Mouse (Mus musculus) limb, embryonic 14.5 days (tissue): ENCODE data around the gene Gm20721. TPM values are rescaled to one million over a fixed set of nuclear protein-coding genes. Genes with fewer than 3 reads are reported as not detected.

ENCODE experiments used
- ATAC-seq: fragments of 200-750 bp; cut with Nextera tagmentation; 2 replicates; pipeline ENCODE4 v1.8.0; 2017; ENCODE audit warnings: low read depth, moderate number of reproducible peaks, moderate TSS enrichment; ENCODE audit not compliant: low FRiP score
- DNase-seq: peaks from one replicate; pipeline ENCODE4 v3.0.0-alpha.2; 2015; ENCODE audit warnings: low spot score
- H3K27ac ChIP-seq: fragments of 300-500 bp; sonication (generic); replicated peaks from 2 replicates; pipeline ENCODE4 v1.5.1; 2014; ENCODE audit warnings: low read depth, mild to moderate bottlenecking, low read length, moderate library complexity, mixed read lengths
- H3K27me3 ChIP-seq: fragments of 300-500 bp; sonication (generic); 2 replicates; pipeline ENCODE4 v1.6.1; 2014; ENCODE audit warnings: low read length, mixed read lengths; ENCODE audit not compliant: control insufficient read depth, insufficient read depth
- H3K36me3 ChIP-seq: fragments of 300-500 bp; sonication (generic); 2 replicates; pipeline ENCODE4 v1.6.1; 2014; ENCODE audit warnings: mild to moderate bottlenecking, low read length, moderate library complexity, mixed read lengths; ENCODE audit not compliant: control insufficient read depth, insufficient read depth
- H3K4me1 ChIP-seq: fragments of 300-500 bp; sonication (generic); 2 replicates; pipeline ENCODE4 v1.6.1; 2014; ENCODE audit warnings: antibody characterized with exemption, low read length, mixed read lengths; ENCODE audit not compliant: control insufficient read depth, insufficient read depth
- H3K4me2 ChIP-seq: fragments of 300-500 bp; sonication (generic); replicated peaks from 2 replicates; pipeline ENCODE4 v1.6.1; 2014; ENCODE audit warnings: low read depth, mild to moderate bottlenecking, low read length, moderate library complexity; ENCODE audit not compliant: severe bottlenecking
- H3K4me3 ChIP-seq: fragments of 300-500 bp; sonication (generic); replicated peaks from 2 replicates; pipeline ENCODE4 v1.5.1; 2014; ENCODE audit warnings: low read length
- H3K9ac ChIP-seq: fragments of 300-500 bp; sonication (generic); 2 replicates; pipeline ENCODE4 v1.6.1; 2014; ENCODE audit warnings: mild to moderate bottlenecking, low read depth, low read length, moderate library complexity; ENCODE audit not compliant: severe bottlenecking
- H3K9me3 ChIP-seq: fragments of 300-500 bp; sonication (generic); 2 replicates; pipeline ENCODE4 v1.6.1; 2016; ENCODE audit warnings: low read length; ENCODE audit not compliant: control insufficient read depth
- POLR2A ChIP-seq: fragments of 200-500 bp; IDR thresholded peaks from 2 replicates; pipeline ENCODE4 v1.8.0; 2012; ENCODE audit warnings: inconsistent platforms, mild to moderate bottlenecking, moderate library complexity, borderline replicate concordance; ENCODE audit not compliant: insufficient read depth, insufficient read length; ENCODE audit errors: extremely low read depth
- WGBS: fragments of 180-500 bp; shearing (Covaris S2); extraction: QIAGEN DNeasy Blood & Tissue Kit; methylation state at CpG from one replicate; pipeline ENCODE4 v1.1.7; 2014; 5-methylcytosine and 5-hydroxymethylcytosine counted together
- polyA plus RNA-seq, 2 experiments: library from polyadenylated mRNA; depleted of rRNA in 1 of 2; stranded (reverse) in 1 of 2; unstranded in 1 of 2; fragments of >200 nt; fragmentation: Nextera tagmentation in 1 of 2; extraction: Ambion mirVana in 1 of 2; gene quantifications; 2 replicates each; pipeline versions ENCODE4 v1.2.1 to v1.2.3; 2012 to 2014

Gene Gm20721
- 0.65 and 0.73 TPM in 2 replicates for polyA plus RNA-seq (2012; rRNA removed)
- 11.7 and 13.4 TPM in 2 replicates for polyA plus RNA-seq (2014; fragmentation: Nextera tagmentation; extraction: Ambion mirVana)

- WGBS, result 95% methylated on average over 5 of the region's 5 CpGs
- no peak for DNase-seq
- ATAC-seq, result no peak
- Histone ChIP-seq H3K4me1 (peaks cover 33% of the 10 kb centered on the region), H3K9me3 (peaks cover 4% of the 10 kb centered on the region; the same call in 1 of the 2 replicates), H3K9ac (no peak within 1 kb of the TSS), H3K27me3 (no peaks in the 10 kb centered on the region), H3K36me3 (peaks cover 48% of the 10 kb centered on the region), H3K4me2 (no peak within 1 kb of the TSS), H3K27ac (no peak within 1 kb of the TSS), H3K4me3 (no peak within 1 kb of the TSS)
- no peak for TF ChIP-seq POLR2A
Observed at GRCm38 (mm10) chr2:174346612-174346998, at the start of gene Gm20721. Gene Gm20721 (minus strand): TSS chr2:174346712.

GRCm38 (mm10) chr2:174393383-174393782 lies 46.9 kb upstream of the Gm20721 start:
- H3K4me2 ChIP-seq, result no peak overlapping the region
- no peaks in the 10 kb centered on the region for H3K4me1 ChIP-seq
- 74% methylated on average over 5 of the region's 5 CpGs for WGBS
- ATAC-seq (no peak), DNase-seq (no peak)
- no peak overlapping the region for H3K27ac ChIP-seq
- no peaks in the 10 kb centered on the region for H3K36me3 ChIP-seq
- H3K9me3 ChIP-seq, result 0 out of 2 replicates have a peak, but pooled peaks cover 3% of the 10 kb centered on the region
- H3K9ac ChIP-seq, result no peak overlapping the region
- no peak overlapping the region for H3K4me3 ChIP-seq
- TF ChIP-seq POLR2A, result no peak
- H3K27me3 ChIP-seq, result no peaks in the 10 kb centered on the region

GRCm38 (mm10) chr2:174392554-174392953 lies 46.0 kb upstream of the Gm20721 start:
- no peak for ATAC-seq
- DNase-seq, result no peak
- Histone ChIP-seq H3K9me3 (0 out of 2 replicates have a peak, but pooled peaks cover 3% of the 10 kb centered on the region), H3K36me3 (no peaks in the 10 kb centered on the region), H3K4me3 (no peak overlapping the region), H3K9ac (no peak overlapping the region), H3K27ac (no peak overlapping the region), H3K4me1 (no peaks in the 10 kb centered on the region), H3K27me3 (no peaks in the 10 kb centered on the region), H3K4me2 (no peak overlapping the region)
- 60% methylated on average over 9 of the region's 9 CpGs for WGBS
- no peak for TF ChIP-seq POLR2A

GRCm38 (mm10) chr2:174391936-174392335 lies 45.4 kb upstream of the Gm20721 start:
- no peak for DNase-seq
- WGBS, result 92% methylated on average over 3 of the region's 3 CpGs
- TF ChIP-seq POLR2A, result no peak

GRCm38 (mm10) chr2:174381021-174381420 lies 34.5 kb upstream of the Gm20721 start:
- H3K9me3 ChIP-seq, result no peaks in the 10 kb centered on the region
- no peak overlapping the region for H3K4me3 ChIP-seq
- no peak for TF ChIP-seq POLR2A
- no peaks in the 10 kb centered on the region for H3K4me1 ChIP-seq
- H3K4me2 ChIP-seq, result no peak overlapping the region
- DNase-seq (no peak), ATAC-seq (no peak)
- no peak overlapping the region for H3K27ac ChIP-seq
- no peaks in the 10 kb centered on the region for H3K27me3 ChIP-seq
- 79% methylated on average over 9 of the region's 9 CpGs for WGBS
- no peak overlapping the region for H3K9ac ChIP-seq
- H3K36me3 ChIP-seq, result no peaks in the 10 kb centered on the region

More at GRCm38 (mm10) chr2:174391936-174392335, 45.4 kb upstream of the Gm20721 start:
- H3K4me2 ChIP-seq, result no peak overlapping the region
- no peak overlapping the region for H3K27ac ChIP-seq
- H3K36me3 ChIP-seq, result no peaks in the 10 kb centered on the region
- no peak overlapping the region for H3K9ac ChIP-seq
- no peaks in the 10 kb centered on the region for H3K27me3 ChIP-seq
- no peaks in the 10 kb centered on the region for H3K4me1 ChIP-seq
- no peak for ATAC-seq
- no peak overlapping the region for H3K4me3 ChIP-seq
- 0 out of 2 replicates have a peak, but pooled peaks cover 3% of the 10 kb centered on the region for H3K9me3 ChIP-seq

- 84% methylated on average over 10 of the region's 10 CpGs for WGBS
Observed at GRCm38 (mm10) chr2:174366571-174366970, 20.1 kb upstream of the Gm20721 start.

More at GRCm38 (mm10) chr2:174366571-174366970, 20.1 kb upstream of the Gm20721 start:
- DNase-seq (no peak), ATAC-seq (no peak)
- Histone ChIP-seq H3K4me2 (no peak overlapping the region), H3K27ac (no peak overlapping the region), H3K4me1 (no peaks in the 10 kb centered on the region), H3K4me3 (no peak overlapping the region), H3K9me3 (no peaks in the 10 kb centered on the region), H3K27me3 (no peaks in the 10 kb centered on the region), H3K9ac (no peak overlapping the region), H3K36me3 (no peaks in the 10 kb centered on the region)
- TF ChIP-seq POLR2A, result no peak
